Mouse (Mus musculus): ENCODE results near the gene Drosha. TPM values are rescaled to one million over a fixed set of nuclear protein-coding genes. Genes with fewer than 3 reads are reported as not detected.
"Not testable (repeated sequence)": the region's sequence is repeated elsewhere in the genome, so short reads cannot be mapped to it uniquely, and the experiment has no call there.

The Drosha gene
- polyA plus RNA-seq, 1 experiment, result 14.6 TPM

DNA sequence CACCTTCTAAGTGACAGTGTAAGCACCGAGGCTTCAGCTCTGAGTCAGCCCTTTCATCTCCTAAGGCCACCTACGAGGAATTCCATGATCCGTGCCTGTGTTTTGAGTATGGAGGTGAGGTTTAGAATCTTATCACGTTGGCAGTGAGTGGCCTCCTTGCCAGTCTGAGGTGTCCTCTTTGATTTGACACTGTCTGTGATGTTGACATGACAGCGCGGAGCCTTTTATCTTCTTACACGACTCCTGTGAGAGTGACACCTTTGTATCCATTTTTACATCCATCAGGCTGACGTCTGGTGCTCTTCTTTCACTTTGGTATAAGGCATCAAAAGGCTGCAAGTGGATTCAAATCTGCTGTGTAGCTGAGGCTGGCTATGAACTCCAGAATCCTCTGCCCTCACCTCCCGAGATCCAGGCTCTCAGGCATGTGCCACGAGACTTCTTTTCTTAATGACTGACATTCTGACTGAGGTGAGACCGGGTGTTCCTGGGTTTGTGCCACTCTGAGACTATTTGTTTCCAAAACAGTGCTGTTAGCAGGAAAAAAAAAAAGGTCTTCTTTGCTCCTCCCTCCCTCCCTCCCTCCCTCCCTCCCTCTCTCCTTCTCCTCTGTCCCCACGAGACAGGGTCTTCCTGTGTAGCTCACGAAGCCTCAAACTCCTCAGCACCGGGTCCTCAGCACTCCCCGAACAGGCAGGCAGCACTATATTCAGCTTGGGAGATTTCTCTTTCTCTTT is 24.0 kb upstream of the Drosha start:
- Histone ChIP-seq H3K4me1 (ENCODE audit: control insufficient read depth, insufficient read depth, low read length) (no peaks in the 10 kb centered on the region), H3K27ac (ENCODE audit: insufficient read depth, low read depth, low read length) (no peak overlapping the region), H3K4me3 (ENCODE audit: insufficient read depth, low read length) (no peak overlapping the region)
- no peak for TF ChIP-seq POLR2A (IDR thresholded peaks at IDR 0.05; ENCODE audit: borderline replicate concordance, low read depth, low read length)
- no peak for TF ChIP-seq CTCF (IDR thresholded peaks at IDR 0.05; ENCODE audit: low read depth, low read length)

DNA sequence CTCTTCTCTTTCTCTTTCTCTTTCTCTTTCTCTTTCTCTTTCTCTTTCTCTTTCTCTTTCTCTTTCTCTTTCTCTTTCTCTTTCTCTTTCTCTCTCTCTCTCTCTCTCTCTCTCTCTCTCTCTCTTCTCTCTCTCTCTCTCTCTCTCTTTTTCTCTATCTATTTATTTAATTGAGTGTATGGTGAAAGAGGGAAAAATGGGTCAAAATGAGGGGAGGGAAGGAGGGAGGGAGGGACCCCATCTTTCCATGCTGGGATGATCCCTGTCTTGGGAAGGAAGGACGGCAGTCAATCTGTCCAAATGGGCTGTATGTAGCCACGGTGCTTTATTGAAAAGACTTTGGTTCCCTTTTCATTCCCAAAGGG is 23.5 kb upstream of the Drosha start:
- H3K4me1 ChIP-seq (ENCODE audit: control insufficient read depth, insufficient read depth, low read length); H3K4me3 ChIP-seq (ENCODE audit: insufficient read depth, low read length); H3K27ac ChIP-seq (ENCODE audit: insufficient read depth, low read depth, low read length): not testable (repeated sequence)

DNA sequence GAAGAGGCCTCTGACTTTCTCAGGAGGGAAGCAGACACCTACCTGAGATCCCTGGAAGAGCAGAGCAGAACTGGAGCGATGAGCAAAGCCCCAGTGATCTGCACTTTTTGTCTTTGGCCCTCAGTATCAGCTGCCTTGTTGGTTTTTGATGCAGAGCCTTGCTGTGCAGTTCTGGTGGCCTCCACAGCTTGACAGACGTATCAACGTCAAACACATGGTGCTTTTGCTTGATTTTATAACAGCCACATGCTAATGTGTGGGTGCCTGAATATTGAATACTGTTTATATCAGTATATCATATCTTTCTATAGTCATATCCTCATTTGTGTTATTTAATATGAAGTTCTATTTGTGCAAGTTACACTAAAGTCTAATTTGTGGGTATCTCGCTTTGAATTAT is 19.5 kb upstream of the Drosha start:
- TF ChIP-seq CTCF (IDR thresholded peaks at IDR 0.05; ENCODE audit: low read depth, low read length) (no peak), POLR2A (IDR thresholded peaks at IDR 0.05; ENCODE audit: borderline replicate concordance, low read depth, low read length) (no peak)
- Histone ChIP-seq H3K27ac (ENCODE audit: insufficient read depth, low read depth, low read length) (no peak overlapping the region), H3K4me3 (ENCODE audit: insufficient read depth, low read length) (no peak overlapping the region), H3K4me1 (ENCODE audit: control insufficient read depth, insufficient read depth, low read length) (no peaks in the 10 kb centered on the region)

DNA sequence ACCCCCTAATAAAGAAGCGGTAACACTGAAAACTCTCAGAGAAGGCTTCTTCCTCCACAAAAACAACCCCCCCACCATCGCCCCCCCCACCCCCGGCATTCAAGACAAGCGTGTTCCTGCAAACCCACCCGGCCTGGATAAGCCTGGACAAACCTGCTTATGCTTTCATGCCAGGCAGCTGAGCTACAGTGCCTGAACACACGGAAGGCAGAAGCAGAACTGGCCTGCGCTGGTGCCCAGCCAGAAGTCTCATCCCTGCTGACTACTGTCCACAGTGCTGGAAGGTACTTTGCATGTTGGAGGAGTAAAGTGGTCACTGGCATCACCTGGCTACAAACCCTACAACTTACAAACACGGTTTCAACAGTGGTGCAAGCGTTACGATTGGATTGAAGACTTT is 17.5 kb upstream of the Drosha start:
- H3K4me3 ChIP-seq (ENCODE audit: insufficient read depth, low read length), result no peak overlapping the region
- H3K4me1 ChIP-seq (ENCODE audit: control insufficient read depth, insufficient read depth, low read length), result no peaks in the 10 kb centered on the region
- no peak overlapping the region for H3K27ac ChIP-seq (ENCODE audit: insufficient read depth, low read depth, low read length)
- TF ChIP-seq POLR2A (IDR thresholded peaks at IDR 0.05; ENCODE audit: borderline replicate concordance, low read depth, low read length), result no peak
- TF ChIP-seq CTCF (IDR thresholded peaks at IDR 0.05; ENCODE audit: low read depth, low read length), result no peak

DNA sequence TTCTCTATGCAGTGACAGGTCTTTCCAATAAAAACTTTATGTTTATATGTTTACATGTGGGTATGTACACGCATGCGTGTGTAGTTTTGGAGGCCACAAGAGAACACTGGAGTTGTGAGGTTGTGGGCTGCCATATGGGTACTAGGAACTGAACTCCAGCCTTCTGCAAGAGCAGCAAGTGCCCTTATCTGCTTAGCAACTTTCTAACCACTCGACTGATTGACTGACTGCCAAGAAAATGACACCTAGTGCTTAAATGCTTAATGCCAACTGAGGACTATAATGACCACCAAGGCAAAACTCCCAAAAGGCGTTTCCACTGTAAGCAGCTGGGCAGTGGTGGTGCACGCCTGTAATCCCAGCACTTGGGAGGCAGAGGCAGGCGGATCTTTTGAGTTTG is 15.3 kb upstream of the Drosha start:
- TF ChIP-seq POLR2A (IDR thresholded peaks at IDR 0.05; ENCODE audit: borderline replicate concordance, low read depth, low read length) (no peak), CTCF (IDR thresholded peaks at IDR 0.05; ENCODE audit: low read depth, low read length) (no peak)
- Histone ChIP-seq H3K27ac (ENCODE audit: insufficient read depth, low read depth, low read length) (no peak overlapping the region), H3K4me1 (ENCODE audit: control insufficient read depth, insufficient read depth, low read length) (no peaks in the 10 kb centered on the region), H3K4me3 (ENCODE audit: insufficient read depth, low read length) (no peak overlapping the region)

DNA sequence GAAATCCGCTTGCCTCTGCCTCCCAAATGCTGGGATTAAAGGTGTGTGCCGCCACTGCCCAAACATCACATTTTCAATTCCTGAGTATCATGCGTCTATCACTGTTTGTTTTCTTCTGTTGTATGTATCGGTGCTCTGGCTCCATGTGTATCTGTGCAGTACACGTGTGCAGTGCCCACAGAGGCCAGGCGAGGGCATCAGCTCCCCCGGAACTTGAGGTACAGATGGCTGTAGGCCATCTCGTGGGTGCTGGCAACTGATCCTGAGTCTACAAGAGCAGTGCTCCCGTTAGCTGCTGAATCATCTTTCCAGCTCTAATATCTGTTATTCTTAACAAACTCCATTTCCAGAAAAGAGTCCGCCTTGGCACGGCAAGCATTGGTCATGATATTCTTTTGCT is 12.0 kb upstream of the Drosha start:
- H3K27ac ChIP-seq (ENCODE audit: insufficient read depth, low read depth, low read length), result no peak overlapping the region
- H3K4me1 ChIP-seq (ENCODE audit: control insufficient read depth, insufficient read depth, low read length), result no peaks in the 10 kb centered on the region
- TF ChIP-seq POLR2A (IDR thresholded peaks at IDR 0.05; ENCODE audit: borderline replicate concordance, low read depth, low read length), result no peak
- no peak for TF ChIP-seq CTCF (IDR thresholded peaks at IDR 0.05; ENCODE audit: low read depth, low read length)
- no peak overlapping the region for H3K4me3 ChIP-seq (ENCODE audit: insufficient read depth, low read length)

DNA sequence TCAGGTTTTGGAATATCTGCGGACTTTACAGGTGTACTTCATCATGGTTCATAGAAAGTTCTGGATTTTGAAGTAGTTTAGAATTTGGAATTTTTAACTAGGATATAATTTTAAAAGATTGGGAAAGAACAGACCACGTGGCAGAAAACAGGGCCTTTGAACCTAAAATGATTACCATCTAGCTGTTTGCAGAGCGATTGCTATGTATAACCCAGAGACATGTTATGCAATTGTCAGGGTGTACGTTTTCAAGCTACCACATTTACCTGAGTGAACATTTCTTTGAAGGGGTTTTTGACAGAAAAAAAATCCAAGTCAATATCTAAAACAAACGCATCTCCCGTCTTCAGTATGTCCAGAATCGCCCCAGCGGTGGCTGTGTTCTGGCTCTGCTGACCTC is 7.0 kb upstream of the Drosha start:
- Histone ChIP-seq H3K4me1 (ENCODE audit: control insufficient read depth, insufficient read depth, low read length) (peaks cover 3% of the 10 kb centered on the region; the same call in 1 of the 2 replicates), H3K4me3 (ENCODE audit: insufficient read depth, low read length) (no peak overlapping the region), H3K27ac (ENCODE audit: insufficient read depth, low read depth, low read length) (no peak overlapping the region)
- TF ChIP-seq POLR2A (IDR thresholded peaks at IDR 0.05; ENCODE audit: borderline replicate concordance, low read depth, low read length), result no peak
- no peak for TF ChIP-seq CTCF (IDR thresholded peaks at IDR 0.05; ENCODE audit: low read depth, low read length)

DNA sequence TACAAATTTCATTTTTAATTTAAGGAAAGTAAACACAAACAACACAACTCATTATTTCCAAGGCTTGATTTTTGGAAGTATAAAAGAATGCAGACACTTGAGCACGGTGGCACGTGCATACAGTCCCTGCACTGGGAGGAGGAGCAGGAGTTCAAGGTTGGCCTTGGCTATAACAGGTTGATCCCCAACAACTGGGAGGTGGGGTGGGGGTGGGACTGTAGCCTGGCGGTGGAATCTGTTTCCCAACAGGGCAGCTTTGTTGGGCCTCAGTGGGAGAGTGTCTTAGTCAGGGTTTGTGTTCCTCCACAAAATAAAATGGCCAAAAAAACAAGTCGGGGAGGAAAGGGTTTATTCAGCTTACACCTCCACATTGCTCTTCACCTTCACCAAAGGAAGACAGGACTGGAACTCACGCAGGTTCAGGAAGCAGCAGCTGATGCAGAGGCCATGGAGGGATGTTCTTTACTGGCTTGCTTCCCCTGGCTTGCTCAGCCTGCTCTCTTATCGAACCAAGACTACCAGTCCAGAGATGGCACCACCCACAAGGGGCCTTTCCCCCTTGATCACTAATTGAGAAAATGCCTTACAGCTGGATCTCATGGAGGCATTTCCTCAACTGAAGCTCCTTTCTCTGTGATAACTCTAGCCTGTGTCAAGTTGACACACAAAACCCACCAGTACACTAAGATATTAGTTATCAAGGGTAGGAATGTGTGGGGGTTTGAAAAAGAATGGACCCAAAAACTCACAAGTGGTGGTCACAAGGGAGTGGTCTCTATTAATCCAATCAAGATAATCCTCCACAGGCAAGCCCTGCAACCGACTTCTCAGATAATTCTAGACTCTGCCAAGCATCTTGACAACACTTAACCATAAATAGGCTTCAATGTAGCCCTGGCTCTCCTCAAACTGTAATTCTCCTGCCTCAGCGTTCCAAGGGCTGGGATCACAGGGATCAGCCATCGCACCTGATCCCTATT is 1.9 kb upstream of the Drosha start:
- Histone ChIP-seq H3K4me3 (ENCODE audit: insufficient read depth, low read length) (no peak overlapping the region), H3K27ac (ENCODE audit: insufficient read depth, low read depth, low read length) (no peak overlapping the region), H3K4me1 (ENCODE audit: control insufficient read depth, insufficient read depth, low read length) (peaks cover 17% of the 10 kb centered on the region)
- TF ChIP-seq CTCF (IDR thresholded peaks at IDR 0.05; ENCODE audit: low read depth, low read length) (no peak), POLR2A (IDR thresholded peaks at IDR 0.05; ENCODE audit: borderline replicate concordance, low read depth, low read length) (no peak)

DNA sequence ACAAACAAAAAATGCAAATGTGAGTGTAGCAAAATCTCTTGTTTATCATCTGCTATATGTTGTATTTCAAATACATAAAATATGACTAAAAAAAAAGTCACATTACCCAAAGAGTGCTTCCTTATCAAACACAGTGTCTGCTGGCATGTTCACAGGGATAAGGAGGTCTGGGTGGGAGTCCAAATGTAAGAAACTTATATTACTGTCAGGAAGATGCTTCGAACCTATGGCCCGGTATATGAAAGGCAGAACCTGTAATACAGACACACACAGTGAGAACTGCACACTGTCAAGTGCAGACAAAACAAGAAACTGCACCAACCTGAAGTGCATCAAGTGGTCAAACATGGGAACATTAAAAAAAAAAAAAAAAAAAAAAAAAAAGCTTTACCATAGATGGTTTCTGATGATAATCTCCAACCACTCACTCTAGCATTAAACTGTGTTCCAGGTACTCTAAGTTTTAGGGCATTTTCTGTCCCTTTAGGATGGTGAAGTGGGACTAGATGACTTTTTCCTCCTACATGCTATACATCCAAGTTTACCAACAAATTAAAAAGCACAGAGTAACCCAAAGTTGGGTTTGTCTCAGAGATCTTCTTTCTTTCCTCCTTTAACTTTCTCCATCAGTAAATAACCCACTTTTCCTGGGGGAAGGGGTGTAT is 1.0 kb upstream of the Drosha start:
- TF ChIP-seq POLR2A (IDR thresholded peaks at IDR 0.05; ENCODE audit: borderline replicate concordance, low read depth, low read length), result no peak
- TF ChIP-seq CTCF (IDR thresholded peaks at IDR 0.05; ENCODE audit: low read depth, low read length), result no peak
- H3K4me1 ChIP-seq (ENCODE audit: control insufficient read depth, insufficient read depth, low read length), result peaks cover 17% of the 10 kb centered on the region
- H3K4me3 ChIP-seq (ENCODE audit: insufficient read depth, low read length), result peak overlapping the region; percentile 76
- H3K27ac ChIP-seq (ENCODE audit: insufficient read depth, low read depth, low read length), result no peak overlapping the region

DNA sequence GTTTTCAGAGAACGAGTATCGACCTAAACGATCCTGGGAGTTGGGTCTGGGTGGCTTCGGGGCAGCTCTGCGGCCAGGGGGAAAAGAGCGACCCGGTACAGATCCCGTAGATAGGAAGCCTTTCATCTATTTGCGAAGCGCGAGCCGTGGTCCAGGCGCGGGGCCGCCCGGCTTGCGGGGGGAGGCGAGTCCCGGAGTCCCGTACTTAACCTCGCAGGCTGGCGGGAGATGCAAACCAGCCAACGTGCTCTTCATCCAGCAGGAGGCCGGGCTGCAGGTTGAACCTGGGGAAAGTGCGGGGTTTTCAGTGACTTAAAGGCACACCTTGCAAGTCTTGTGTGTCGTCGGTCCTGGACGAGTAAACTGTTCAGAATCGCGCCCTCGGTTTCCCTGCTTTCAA is 350 bp downstream of the Drosha start:
- TF ChIP-seq POLR2A (IDR thresholded peaks at IDR 0.05; ENCODE audit: borderline replicate concordance, low read depth, low read length) (0 out of 2 replicates have a peak, but pooled peaks have one; percentile 46), CTCF (IDR thresholded peaks at IDR 0.05; ENCODE audit: low read depth, low read length) (no peak)

More for the DNA sequence above, 350 bp downstream of the Drosha start:
- peak overlapping the region; percentile 76 for H3K4me3 ChIP-seq (ENCODE audit: insufficient read depth, low read length)
- peaks cover 20% of the 10 kb centered on the region for H3K4me1 ChIP-seq (ENCODE audit: control insufficient read depth, insufficient read depth, low read length)
- H3K27ac ChIP-seq (ENCODE audit: insufficient read depth, low read depth, low read length), result no peak overlapping the region; the same call in 1 of the 2 replicates

All from bone marrow macrophage, adult 2 months (primary cell).